Mouse (Mus musculus): ENCODE measurements around the gene Sbf1. TPM values are rescaled to one million over a fixed set of nuclear protein-coding genes. Genes with fewer than 3 reads are reported as not detected.
A peak's percentile ranks its signal among the peaks of the same experiment; 100 is the strongest.

Gene Sbf1
- polyA plus RNA-seq, 1 experiment from 2014 or later: 51.4 TPM

GRCm38 (mm10) chr15:89341678-89342077, 26.6 kb upstream of the Sbf1 start:
- no peaks in the 10 kb centered on the region for H3K4me1 ChIP-seq
- WGBS: 54% methylated on average over 1 of the region's 1 CpGs
- H3K36me3 ChIP-seq: no peaks in the 10 kb centered on the region
- no peaks in the 10 kb centered on the region for H3K27me3 ChIP-seq
- no peak for ATAC-seq (replicated peaks; ENCODE audit: low FRiP score)
- no peak overlapping the region for H3K27ac ChIP-seq
- no peaks in the 10 kb centered on the region for H3K9me3 ChIP-seq (replicated peaks)
- H3K4me3 ChIP-seq (replicated peaks): no peak overlapping the region
- no peak overlapping the region for H3K4me2 ChIP-seq
- no peak overlapping the region for H3K9ac ChIP-seq

- ATAC-seq (replicated peaks; ENCODE audit: low FRiP score): no peak
- Histone ChIP-seq H3K4me1 (no peaks in the 10 kb centered on the region), H3K36me3 (no peaks in the 10 kb centered on the region), H3K27ac (no peak overlapping the region), H3K4me3 (replicated peaks) (no peak overlapping the region), H3K27me3 (no peaks in the 10 kb centered on the region), H3K9me3 (replicated peaks) (no peaks in the 10 kb centered on the region), H3K4me2 (no peak overlapping the region), H3K9ac (no peak overlapping the region)
- 79% methylated on average over 3 of the region's 3 CpGs for WGBS
Measured at GRCm38 (mm10) chr15:89340136-89340535, 25.0 kb upstream of the Sbf1 start.

- Histone ChIP-seq H3K4me1 (no peaks in the 10 kb centered on the region), H3K36me3 (no peaks in the 10 kb centered on the region), H3K27me3 (no peaks in the 10 kb centered on the region), H3K4me3 (replicated peaks) (no peak overlapping the region), H3K9ac (no peak overlapping the region), H3K9me3 (replicated peaks) (no peaks in the 10 kb centered on the region), H3K27ac (no peak overlapping the region), H3K4me2 (no peak overlapping the region)
- 86% methylated on average over 2 of the region's 2 CpGs for WGBS
- no peak for ATAC-seq (replicated peaks; ENCODE audit: low FRiP score)
Measured at GRCm38 (mm10) chr15:89339696-89340095, 24.6 kb upstream of the Sbf1 start.

GRCm38 (mm10) chr15:89336422-89336821, 21.3 kb upstream of the Sbf1 start:
- no peak overlapping the region for H3K4me3 ChIP-seq (replicated peaks)
- no peak overlapping the region for H3K9ac ChIP-seq
- H3K9me3 ChIP-seq (replicated peaks): no peaks in the 10 kb centered on the region
- no peaks in the 10 kb centered on the region for H3K4me1 ChIP-seq
- no peaks in the 10 kb centered on the region for H3K27me3 ChIP-seq
- no peaks in the 10 kb centered on the region for H3K36me3 ChIP-seq
- H3K4me2 ChIP-seq: no peak overlapping the region
- no peak for ATAC-seq (replicated peaks; ENCODE audit: low FRiP score)
- no peak overlapping the region for H3K27ac ChIP-seq
- 85% methylated on average over 14 of the region's 14 CpGs for WGBS

- ATAC-seq (replicated peaks; ENCODE audit: low FRiP score): no peak
- H3K27me3 ChIP-seq: no peaks in the 10 kb centered on the region
- no peak overlapping the region for H3K4me2 ChIP-seq
- H3K9ac ChIP-seq: no peak overlapping the region
- 79% methylated on average over 17 of the region's 17 CpGs for WGBS
- H3K9me3 ChIP-seq (replicated peaks): no peaks in the 10 kb centered on the region
- H3K4me3 ChIP-seq (replicated peaks): no peak overlapping the region
- H3K27ac ChIP-seq: no peak overlapping the region
- no peaks in the 10 kb centered on the region for H3K36me3 ChIP-seq
- H3K4me1 ChIP-seq: no peaks in the 10 kb centered on the region
Measured at GRCm38 (mm10) chr15:89334774-89335537, 19.8 kb upstream of the Sbf1 start.

GRCm38 (mm10) chr15:89334271-89334670, 19.2 kb upstream of the Sbf1 start, which contains the start of gene Miox:
Miox (plus strand) TSS chr15:89334398.
- Histone ChIP-seq H3K27me3 (no peaks in the 10 kb centered on the region), H3K4me3 (replicated peaks) (no peak within 1 kb of the TSS), H3K36me3 (no peaks in the 10 kb centered on the region), H3K4me2 (no peak within 1 kb of the TSS), H3K9me3 (replicated peaks) (no peaks in the 10 kb centered on the region), H3K27ac (no peak within 1 kb of the TSS), H3K4me1 (no peaks in the 10 kb centered on the region), H3K9ac (no peak within 1 kb of the TSS)
- ATAC-seq (replicated peaks; ENCODE audit: low FRiP score): no peak
- WGBS: 81% methylated on average over 7 of the region's 7 CpGs

GRCm38 (mm10) chr15:89326441-89326840, 11.3 kb upstream of the Sbf1 start:
- peaks cover 14% of the 10 kb centered on the region; the same call in 1 of the 2 replicates for H3K27me3 ChIP-seq
- no peak overlapping the region for H3K27ac ChIP-seq
- no peak overlapping the region for H3K4me2 ChIP-seq
- H3K36me3 ChIP-seq: no peaks in the 10 kb centered on the region
- peaks cover 8% of the 10 kb centered on the region for H3K4me1 ChIP-seq
- no peak overlapping the region for H3K9ac ChIP-seq
- ATAC-seq (replicated peaks; ENCODE audit: low FRiP score): no peak
- no peak overlapping the region for H3K4me3 ChIP-seq (replicated peaks)
- no peaks in the 10 kb centered on the region for H3K9me3 ChIP-seq (replicated peaks)
- WGBS: 46% methylated on average over 5 of the region's 5 CpGs

- peaks cover 8% of the 10 kb centered on the region for H3K4me1 ChIP-seq
- no peaks in the 10 kb centered on the region for H3K36me3 ChIP-seq
- 78% methylated on average over 4 of the region's 4 CpGs for WGBS
- no peak overlapping the region for H3K9ac ChIP-seq
- H3K27me3 ChIP-seq: peaks cover 17% of the 10 kb centered on the region; the same call in 1 of the 2 replicates
- H3K9me3 ChIP-seq (replicated peaks): no peaks in the 10 kb centered on the region
- no peak overlapping the region for H3K4me3 ChIP-seq (replicated peaks)
- H3K27ac ChIP-seq: no peak overlapping the region
- no peak for ATAC-seq (replicated peaks; ENCODE audit: low FRiP score)
- H3K4me2 ChIP-seq: no peak overlapping the region
Measured at GRCm38 (mm10) chr15:89323656-89324055, 8.5 kb upstream of the Sbf1 start.

GRCm38 (mm10) chr15:89322670-89323522, 7.8 kb upstream of the Sbf1 start, which contains the start of gene Adm2:
Adm2 (plus strand) TSS chr15:89322720.
- Histone ChIP-seq H3K9ac (0 out of 2 replicates have a peak within 1 kb of the TSS, but pooled peaks have one; percentile 4), H3K36me3 (no peaks in the 10 kb centered on the region), H3K4me3 (replicated peaks) (peak within 1 kb of the TSS; percentile 32), H3K27me3 (peaks cover 17% of the 10 kb centered on the region; the same call in 1 of the 2 replicates), H3K4me2 (peak within 1 kb of the TSS; percentile 59), H3K4me1 (peaks cover 8% of the 10 kb centered on the region), H3K27ac (no peak within 1 kb of the TSS), H3K9me3 (replicated peaks) (no peaks in the 10 kb centered on the region)
- peak; percentile 53 for ATAC-seq (replicated peaks; ENCODE audit: low FRiP score)
- 4% methylated on average over 26 of the region's 26 CpGs for WGBS

- no peak for ATAC-seq (replicated peaks; ENCODE audit: low FRiP score)
- 83% methylated on average over 8 of the region's 8 CpGs for WGBS
- H3K36me3 ChIP-seq: no peaks in the 10 kb centered on the region
- H3K27ac ChIP-seq: no peak overlapping the region
- peaks cover 17% of the 10 kb centered on the region; the same call in 1 of the 2 replicates for H3K27me3 ChIP-seq
- H3K9me3 ChIP-seq (replicated peaks): no peaks in the 10 kb centered on the region
- no peak overlapping the region for H3K4me3 ChIP-seq (replicated peaks)
- H3K4me2 ChIP-seq: no peak overlapping the region
- peaks cover 8% of the 10 kb centered on the region for H3K4me1 ChIP-seq
- no peak overlapping the region for H3K9ac ChIP-seq
Measured at GRCm38 (mm10) chr15:89321264-89321663, 6.2 kb upstream of the Sbf1 start.

GRCm38 (mm10) chr15:89316146-89316545, 1.0 kb upstream of the Sbf1 start:
- Histone ChIP-seq H3K36me3 (no peaks in the 10 kb centered on the region), H3K9me3 (replicated peaks) (no peaks in the 10 kb centered on the region), H3K4me2 (0 out of 2 replicates have a peak overlapping the region, but pooled peaks have one; percentile 64), H3K4me1 (peaks cover 25% of the 10 kb centered on the region), H3K4me3 (replicated peaks) (peak overlapping the region; percentile 79; the same call in 1 of the 2 replicates), H3K27me3 (no peaks in the 10 kb centered on the region), H3K27ac (no peak overlapping the region), H3K9ac (no peak overlapping the region)
- 75% methylated on average over 11 of the region's 11 CpGs for WGBS
- no peak for ATAC-seq (replicated peaks; ENCODE audit: low FRiP score)
